Mouse (Mus musculus) layer of hippocampus, postnatal 14 days (tissue): Measurements from ENCODE around the gene Syne2. TPM values are rescaled to one million over a fixed set of nuclear protein-coding genes. Genes with fewer than 3 reads are reported as not detected.
"Not testable (repeated sequence)": the region's sequence is repeated elsewhere in the genome, so short reads cannot be mapped to it uniquely, and the experiment has no call there.

Experiments used
- DNase-seq, 2 experiments: peaks; one replicate each; pipeline ENCODE4 v3.0.0; 2021 to 2022; ENCODE audit warnings: low spot score in 2 of 2, mixed read lengths in 1 of 2
- total RNA-seq, 2 experiments: library from RNA; stranded (reverse); gene quantifications; 2 replicates each; pipeline ENCODE4 v1.2.3; 2021

Syne2 gene
- total RNA-seq, 2 experiments from 2014 or later, result 23.4 to 29.0 TPM

- DNase-seq, result no peak
Measured at GRCm38 (mm10) chr12:76093613-76094588, 276.0 kb downstream of the Syne2 start.

GRCm38 (mm10) chr12:76095117-76096035, 277.4 kb downstream of the Syne2 start:
- DNase-seq, result no peak

- peak in 1 of 2 experiments; percentile 26 for DNase-seq
Measured at GRCm38 (mm10) chr12:76102621-76103020, 284.7 kb downstream of the Syne2 start.

GRCm38 (mm10) chr12:76104596-76105351, 286.8 kb downstream of the Syne2 start:
- DNase-seq, result no peak

- no peak for DNase-seq
Measured at GRCm38 (mm10) chr12:76109646-76110405, 291.9 kb downstream of the Syne2 start.

- no peak for DNase-seq
Measured at GRCm38 (mm10) chr12:76111046-76111445, 293.1 kb downstream of the Syne2 start.

- no peak for DNase-seq
Measured at GRCm38 (mm10) chr12:76116577-76116976, 298.6 kb downstream of the Syne2 start.

- DNase-seq, result no peak
Measured at GRCm38 (mm10) chr12:76117632-76118153, 299.8 kb downstream of the Syne2 start.

GRCm38 (mm10) chr12:76123223-76123622, 305.3 kb downstream of the Syne2 start:
- no peak for DNase-seq

- DNase-seq, result no peak
Measured at GRCm38 (mm10) chr12:76128306-76128705, 310.4 kb downstream of the Syne2 start.

GRCm38 (mm10) chr12:76128831-76129230, 310.9 kb downstream of the Syne2 start:
- DNase-seq, result peak; percentile 22 to 57

GRCm38 (mm10) chr12:76130281-76130680, 312.3 kb downstream of the Syne2 start:
- no peak for DNase-seq

GRCm38 (mm10) chr12:76130891-76131290, 313.0 kb downstream of the Syne2 start:
- DNase-seq, result no peak

- no peak for DNase-seq
Measured at GRCm38 (mm10) chr12:76132591-76132990, 314.7 kb downstream of the Syne2 start.

GRCm38 (mm10) chr12:76133081-76133480, 315.1 kb downstream of the Syne2 start:
- DNase-seq, result not testable (repeated sequence)

GRCm38 (mm10) chr12:76136701-76137100, 318.8 kb downstream of the Syne2 start:
- DNase-seq, result no peak

GRCm38 (mm10) chr12:76152389-76152788, 334.5 kb downstream of the Syne2 start:
- DNase-seq, result not testable (repeated sequence)
